Mouse (Mus musculus): ENCODE measurements around the gene Dydc2.
"Not testable (repeated sequence)": the region's sequence is repeated elsewhere in the genome, so short reads cannot be mapped to it uniquely, and the experiment has no call there.

Dydc2 gene

DNA sequence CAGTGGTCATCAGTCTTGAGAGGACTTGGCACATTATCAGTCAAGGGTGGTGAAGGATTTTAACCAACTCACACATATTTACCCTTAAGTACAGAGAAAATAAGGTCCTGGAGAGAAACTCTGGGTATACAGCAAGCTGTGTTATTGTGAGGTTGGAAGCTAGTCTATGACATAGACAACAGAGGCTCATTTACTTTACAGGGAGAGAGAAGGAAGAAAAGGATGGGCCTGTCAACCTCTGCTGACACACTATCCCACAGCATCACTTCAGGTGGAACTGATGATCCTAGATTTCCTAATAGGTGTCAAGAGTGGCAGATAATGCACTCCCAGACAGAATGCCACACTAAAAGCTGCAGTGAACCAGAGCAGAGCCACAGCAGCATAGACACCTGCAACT is at the start of gene Dydc2:
Dydc2 (minus strand) TSS at position 101 of the 400 bp plus-strand sequence.
- DNase-seq (ENCODE audit: low read depth), result no peak

DNA sequence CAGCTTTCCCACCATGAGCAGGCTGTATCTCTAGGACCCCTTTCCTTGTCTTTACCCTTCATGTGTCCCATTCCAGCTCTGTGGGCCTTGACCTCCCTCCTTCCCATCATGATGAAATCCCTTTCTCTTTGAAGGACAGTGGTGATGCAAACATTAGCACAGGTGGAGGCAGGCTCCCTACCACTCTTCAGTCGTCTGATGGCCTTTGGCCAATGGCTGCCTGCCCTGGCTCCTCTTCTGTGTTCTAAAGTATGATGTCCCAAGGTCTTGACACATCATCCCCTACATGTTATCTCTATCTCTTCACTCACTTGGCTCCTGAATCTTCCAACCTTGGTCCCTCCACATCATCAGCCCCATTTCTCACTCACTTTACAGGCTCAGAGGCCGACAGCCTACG is 47.3 kb upstream of the Dydc2 start:
- DNase-seq (ENCODE audit: low read depth), result no peak

DNA sequence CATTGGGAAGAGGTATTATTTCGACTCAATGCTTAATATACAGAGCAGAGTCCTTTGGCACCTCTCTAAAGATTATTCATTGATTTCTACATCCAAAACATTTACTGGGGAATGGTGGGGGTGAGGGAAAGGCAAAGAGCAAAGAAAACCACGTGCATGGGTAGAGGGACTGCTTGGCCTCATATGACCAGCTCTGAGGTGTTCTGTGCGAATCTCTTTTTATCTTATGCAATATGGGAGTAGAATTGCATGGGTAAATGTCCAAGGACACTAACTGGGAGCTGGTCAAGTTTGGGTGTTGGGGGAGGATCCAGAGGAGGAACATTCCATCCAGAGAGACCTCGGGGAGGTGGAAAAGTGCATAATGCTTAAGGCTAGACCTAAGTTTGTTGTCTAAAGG is 43.9 kb upstream of the Dydc2 start:
- DNase-seq (ENCODE audit: low read depth), result no peak

DNA sequence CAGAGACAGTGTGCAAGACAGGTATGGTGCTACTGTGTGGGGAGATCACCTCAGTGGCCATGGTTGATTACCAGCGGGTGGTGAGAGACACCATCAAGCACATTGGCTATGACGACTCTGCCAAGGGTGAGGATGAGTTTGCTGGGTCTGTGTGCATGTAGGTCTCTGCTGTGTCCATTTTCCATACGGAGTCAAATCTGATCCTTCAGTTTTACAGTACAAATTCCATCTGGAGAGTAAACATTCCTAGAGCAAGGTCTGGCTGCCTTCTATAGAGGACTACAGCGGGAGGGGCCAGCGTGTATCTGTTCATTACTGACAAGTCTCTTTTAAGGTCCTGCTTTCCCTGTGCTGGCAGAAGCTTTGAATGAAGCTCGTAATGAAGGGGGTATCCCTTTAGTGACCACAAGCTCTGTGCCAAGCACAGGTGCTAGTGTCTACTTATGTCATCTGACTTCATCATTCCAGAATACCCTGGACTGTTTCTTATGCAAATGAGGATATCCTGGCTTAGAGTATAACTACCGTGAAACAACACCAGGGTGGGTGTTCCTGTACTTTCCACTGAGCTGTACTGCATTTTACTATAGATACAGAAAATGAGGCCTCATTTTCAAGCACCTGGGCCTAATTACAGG is 42.1 kb upstream of the Dydc2 start:
- no peak for DNase-seq (ENCODE audit: low read depth)

DNA sequence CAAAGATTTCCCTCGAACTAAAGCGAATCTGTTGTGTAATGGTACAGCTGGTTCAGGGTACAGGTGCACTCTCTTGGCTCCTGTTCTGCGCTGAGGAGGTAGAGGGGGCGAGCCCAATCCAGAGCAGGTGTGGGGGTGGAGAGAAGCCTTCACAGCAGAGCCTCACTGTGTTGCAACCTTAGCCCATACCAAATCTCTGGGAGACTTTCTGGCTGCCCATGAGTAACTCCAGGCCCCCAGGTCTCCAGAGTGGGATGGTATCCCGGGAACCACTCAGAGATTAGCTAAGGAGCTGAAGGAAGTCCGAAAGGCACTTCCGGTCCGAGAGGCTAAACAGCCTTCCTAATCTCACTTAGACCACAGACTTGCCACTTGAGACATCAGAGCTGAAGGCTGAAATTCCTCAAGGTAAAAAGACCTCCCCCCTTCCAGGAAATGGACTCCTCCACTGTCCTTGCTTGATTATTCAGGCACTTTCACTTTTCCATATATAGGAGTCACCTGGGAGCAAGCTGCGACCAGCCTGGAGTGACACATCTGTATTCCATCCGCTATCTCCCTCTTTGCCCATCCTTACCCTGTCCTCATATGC is 35.9 kb upstream of the Dydc2 start, which contains the start of gene Mat1a:
Mat1a (plus strand) TSS at position 183 of the 592 bp plus-strand sequence.
- no peak for DNase-seq (ENCODE audit: low read depth)

DNA sequence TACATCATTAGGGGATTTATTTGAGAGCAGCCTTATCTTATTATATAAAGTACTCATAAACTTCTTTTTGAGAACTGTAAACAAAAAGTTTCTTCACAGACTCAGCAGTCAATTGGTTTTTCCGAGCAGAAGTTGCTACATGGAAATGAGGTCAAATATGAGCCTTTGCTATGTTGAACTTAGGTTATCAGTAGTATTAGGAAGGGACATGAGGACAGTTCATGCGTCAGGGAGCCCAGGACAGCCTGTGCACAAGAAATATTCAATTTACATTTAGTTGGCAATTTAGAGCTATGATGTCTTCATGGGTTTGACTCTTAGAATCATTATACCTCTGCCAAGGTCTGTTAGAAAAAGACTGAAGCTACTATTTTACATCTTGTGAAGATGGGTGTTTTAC is 33.3 kb upstream of the Dydc2 start:
- DNase-seq (ENCODE audit: low read depth), result no peak

DNA sequence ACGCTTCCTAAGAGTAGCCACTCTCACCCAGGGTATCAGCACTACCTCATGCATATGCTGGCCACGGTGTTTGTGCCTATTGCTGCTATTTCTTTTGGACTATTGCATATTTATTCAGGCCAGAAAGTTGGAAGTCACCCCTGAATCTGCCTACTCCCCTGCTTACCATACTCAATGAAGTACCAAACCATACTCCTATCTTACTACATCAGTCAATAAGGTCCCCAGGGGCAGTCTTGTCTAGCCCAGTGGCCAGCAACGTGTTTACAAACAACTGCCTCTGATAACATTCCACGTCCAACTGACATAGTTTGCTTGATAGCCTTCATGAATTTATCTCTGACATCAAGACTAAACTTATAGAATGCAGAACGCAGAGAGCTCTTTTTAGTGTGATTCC is 32.2 kb upstream of the Dydc2 start:
- no peak for DNase-seq (ENCODE audit: low read depth)

DNA sequence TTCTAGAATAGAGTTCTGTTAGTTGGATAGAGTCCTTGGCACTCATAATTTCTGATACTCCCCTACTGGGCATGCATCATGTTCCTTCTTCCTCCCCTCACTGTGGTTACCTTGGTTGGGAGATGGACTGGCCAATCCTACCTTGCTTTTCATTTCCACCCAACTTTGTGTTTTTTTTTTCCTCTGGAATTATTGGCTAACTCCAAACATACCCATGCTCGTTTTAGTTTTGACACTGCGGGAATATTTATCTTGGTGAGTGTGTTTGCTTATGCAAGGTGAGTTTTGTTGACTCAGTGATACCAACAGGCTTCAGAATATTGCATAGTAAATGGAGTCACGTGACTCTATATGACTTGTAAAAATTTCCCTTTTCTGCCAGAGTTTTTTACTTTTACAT is 31.7 kb upstream of the Dydc2 start:
- no peak for DNase-seq (ENCODE audit: low read depth)

DNA sequence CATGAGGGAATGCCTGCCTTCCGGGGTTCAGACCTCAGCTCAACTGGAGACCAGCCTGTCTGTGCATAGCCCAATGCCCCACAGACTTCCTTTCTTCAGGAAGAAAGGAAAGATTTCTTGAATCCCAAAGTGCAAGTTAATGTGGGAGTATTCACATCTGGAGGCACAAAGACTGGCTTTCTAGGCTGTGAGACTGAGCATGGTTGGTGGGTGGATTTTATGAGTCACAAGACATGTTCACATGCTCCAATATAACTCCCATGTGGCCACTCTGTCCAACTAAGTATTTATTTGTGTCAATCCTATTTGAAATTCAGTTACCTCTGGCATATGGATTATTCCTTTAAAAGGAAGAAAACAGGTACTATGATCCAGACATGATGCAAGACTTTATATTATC is 29.7 kb upstream of the Dydc2 start:
- no peak for DNase-seq (ENCODE audit: low read depth)

DNA sequence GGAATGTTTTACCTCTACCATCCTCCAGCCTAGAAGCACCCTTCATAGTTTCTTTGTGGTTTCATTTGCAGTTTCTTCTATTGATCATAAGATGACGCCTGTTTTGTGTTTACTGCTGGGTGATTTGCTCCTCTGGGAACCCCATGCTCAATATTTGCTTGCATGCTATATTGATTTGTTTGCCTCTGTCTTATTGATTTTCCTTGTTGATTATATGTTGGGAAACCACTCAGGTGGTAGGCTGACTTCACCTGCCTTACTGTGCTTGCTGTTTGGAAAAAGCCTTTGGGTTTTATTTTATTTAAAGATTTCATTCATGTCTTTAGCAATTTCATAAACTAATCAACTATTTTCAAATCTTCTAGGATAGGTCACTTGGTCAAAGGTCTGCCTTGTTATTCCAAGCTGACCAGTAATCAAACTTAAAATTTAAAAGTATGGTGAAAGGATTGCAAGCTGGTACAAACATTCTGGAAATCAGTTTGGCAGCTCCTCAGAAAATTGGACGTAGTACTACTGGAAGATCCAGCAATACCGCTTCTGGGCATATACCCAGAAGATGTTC is 27.4 kb upstream of the Dydc2 start:
- no peak for DNase-seq (ENCODE audit: low read depth)

DNA sequence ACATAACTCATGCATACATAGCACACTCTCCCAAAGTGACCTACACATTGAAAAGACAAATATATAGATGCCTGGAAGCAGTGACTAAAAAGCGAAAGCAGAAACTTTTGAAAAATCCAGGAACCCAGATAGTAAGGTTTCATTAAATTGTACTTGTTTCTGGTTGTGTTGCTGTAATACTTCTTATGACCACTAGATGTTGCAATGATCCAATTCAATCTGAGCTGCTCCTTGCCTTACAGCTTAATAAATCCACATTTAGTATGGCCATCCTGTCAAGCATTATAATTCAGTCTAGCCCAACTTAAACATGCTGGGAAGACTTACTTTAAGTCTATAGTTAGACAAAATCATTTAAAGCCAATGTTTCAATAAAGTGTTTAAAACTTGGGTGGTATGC is 25.1 kb upstream of the Dydc2 start:
- peak; percentile 49 for DNase-seq (ENCODE audit: low read depth)

DNA sequence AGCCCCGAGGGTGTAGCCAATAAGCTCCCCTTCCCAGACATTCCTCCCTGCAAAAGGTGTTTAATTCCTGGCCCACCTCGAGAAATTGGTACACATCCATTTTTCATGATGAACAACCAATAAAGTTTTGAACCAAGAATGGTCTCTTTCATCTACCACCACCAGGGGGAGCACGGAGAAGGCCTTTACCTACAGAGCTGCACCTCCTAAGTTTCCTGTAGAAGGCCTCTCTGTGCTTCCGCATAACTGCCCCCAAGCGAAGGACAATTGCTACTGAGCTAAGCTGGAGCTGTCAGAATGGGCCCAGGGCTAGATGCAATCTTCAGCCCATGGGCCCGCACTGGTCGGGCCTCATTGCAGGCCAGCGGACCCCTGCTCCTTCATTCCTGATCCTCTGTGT is 21.8 kb upstream of the Dydc2 start:
- peak; percentile 51 for DNase-seq (ENCODE audit: low read depth)

DNA sequence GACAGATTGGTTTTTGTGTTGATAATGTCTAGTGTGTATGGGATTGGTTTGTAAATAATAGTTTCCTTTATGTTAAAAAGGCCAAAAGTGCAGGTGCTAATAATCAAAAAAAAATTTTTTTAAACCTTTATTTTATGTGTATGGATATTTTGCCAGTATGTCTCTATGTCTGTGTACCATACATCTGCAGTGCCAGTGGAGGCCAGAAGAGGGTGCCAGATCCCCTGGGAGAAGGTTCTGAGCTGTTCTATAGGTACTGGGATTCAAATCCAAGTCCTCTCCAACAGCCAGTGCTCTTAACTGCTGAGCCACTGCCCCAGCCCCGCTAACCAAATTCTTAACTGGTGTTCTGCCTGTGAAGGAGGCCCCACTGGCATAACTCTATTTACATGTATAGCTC is 18.5 kb upstream of the Dydc2 start:
- peak; percentile 39 for DNase-seq (ENCODE audit: low read depth)

DNA sequence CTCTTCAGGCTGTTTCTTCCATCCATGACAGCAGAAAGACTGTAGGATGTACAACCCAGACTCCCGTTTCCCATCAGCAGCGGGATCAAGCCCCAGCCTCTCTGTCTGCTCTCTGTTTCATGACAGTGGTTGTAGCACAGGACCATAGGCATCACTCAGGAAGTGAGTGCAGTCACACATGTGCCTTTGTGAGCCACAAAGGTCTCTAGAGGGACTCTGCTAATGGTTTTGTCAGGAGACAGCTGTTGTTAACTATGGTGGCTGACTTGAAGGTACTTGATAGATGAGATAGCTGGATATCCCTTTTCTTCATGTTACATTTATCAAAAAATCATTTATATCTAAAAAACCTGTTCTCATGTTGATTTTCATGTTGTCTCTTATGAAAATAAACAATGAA is 13.4 kb upstream of the Dydc2 start:
- no peak for DNase-seq (ENCODE audit: low read depth)

DNA sequence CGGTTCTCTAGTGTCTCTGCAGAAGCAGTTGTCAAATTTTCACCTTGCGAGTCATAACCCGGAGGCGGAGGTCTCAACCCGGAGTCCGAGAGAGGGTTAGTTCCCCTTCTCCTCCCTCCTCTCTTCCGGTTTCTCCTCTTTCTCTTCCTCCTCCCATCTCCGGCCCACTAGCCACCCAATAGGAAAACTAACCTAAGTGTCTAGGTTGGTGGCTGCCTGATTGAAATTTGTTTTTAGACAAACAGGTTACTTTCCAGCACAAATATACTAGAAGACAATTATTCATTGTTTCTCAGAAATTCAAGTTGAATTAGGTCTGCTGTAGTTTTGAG is 3.9 kb upstream of the Dydc2 start:
- no peak for DNase-seq (ENCODE audit: low read depth)

DNA sequence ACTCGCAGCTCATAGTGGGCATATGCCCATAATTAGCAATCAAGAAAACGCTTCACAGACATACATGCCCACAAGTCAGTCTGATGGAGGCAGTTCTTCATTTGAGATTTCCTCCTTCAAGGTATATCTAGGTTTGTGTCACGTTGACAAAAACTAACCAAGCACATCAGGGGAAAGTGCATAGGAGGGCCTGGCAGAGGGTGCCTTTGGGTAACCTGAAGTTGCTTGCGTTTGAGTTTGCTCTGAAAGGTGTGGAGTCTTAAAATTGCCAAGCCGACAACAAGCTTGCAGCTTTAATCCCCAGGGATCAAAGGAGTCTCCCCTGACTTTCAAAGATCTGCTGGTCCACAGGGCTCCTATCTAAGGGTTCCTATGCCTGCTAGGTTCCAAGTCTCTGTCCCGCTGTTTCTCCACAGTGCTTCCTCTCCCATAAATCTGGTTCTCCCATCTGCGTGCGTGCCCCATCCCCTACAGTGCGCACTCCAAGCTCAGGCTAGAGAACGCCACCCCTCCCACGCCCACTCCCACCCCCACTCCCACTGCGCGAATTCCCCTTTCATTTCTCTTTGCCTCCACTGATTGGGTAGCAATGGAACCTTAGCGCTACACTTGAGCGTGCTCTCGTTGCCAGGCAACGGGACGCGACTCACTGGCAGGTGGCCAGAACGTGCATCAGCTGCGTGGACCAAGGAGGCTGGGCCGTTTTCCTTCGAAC is 3.4 kb upstream of the Dydc2 start, which contains the start of gene Dydc1:
Dydc1 (plus strand) TSS at position 683 of the 715 bp plus-strand sequence.
- no peak for DNase-seq (ENCODE audit: low read depth)

DNA sequence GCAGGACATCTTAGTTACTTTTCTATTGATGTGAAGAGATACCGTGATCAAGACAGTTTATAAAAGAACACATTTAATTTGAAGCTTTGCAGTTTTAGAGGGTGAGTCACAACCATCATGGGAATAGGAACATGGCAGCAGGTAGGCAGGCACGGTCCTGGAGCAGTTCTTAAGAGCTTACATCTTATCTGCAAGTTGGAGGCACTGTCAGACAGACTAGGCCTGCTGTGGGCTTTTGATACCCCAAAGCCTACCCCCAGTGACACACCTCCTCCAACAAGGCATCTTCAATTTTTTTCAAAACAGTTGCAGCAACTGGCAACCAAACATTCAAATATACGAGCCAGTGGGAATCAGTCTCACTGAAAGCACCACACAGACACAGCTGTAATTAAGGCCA is 1.3 kb upstream of the Dydc2 start:
- no peak for DNase-seq (ENCODE audit: low read depth)

DNA sequence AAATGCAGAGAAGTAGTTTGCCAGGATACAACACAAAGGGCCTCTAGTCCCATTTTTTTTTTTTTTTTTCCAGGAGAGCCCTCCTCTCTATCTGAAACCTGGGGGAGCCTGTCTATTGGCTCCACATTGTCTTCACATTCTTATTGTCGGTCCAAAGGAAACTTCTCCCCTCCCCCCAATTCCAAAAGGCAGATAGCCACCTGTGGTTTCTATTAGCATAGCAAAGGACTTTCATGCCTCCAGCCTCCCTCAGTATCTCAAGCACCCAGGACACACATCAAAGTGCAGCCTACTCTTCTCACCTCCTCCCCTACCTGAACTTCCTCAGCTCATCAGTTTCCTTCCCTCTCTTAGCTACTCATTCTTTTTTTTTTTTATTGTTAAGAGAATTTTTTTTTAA is 2.6 kb downstream of the Dydc2 start:
- no peak for DNase-seq (ENCODE audit: low read depth)

DNA sequence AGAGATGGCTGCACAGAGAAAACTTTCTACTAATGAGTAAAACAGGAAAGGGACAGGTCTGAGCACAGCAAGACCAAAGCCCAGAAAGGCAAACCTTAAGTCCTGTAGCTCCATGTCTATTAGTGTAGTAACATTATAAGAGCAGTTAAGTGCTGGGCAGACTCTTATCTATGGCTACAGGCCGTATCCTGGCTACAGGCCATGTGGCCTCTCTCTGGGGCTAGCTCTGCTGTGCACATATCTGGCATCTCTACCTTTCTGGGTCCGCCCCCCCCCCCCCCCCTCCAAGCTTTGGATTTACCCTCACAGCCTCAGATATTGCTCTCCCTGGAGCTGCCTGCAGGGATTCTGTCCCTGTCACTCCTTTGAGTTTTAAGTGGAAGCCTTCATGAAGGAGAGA is 3.8 kb downstream of the Dydc2 start:
- no peak for DNase-seq (ENCODE audit: low read depth)

DNA sequence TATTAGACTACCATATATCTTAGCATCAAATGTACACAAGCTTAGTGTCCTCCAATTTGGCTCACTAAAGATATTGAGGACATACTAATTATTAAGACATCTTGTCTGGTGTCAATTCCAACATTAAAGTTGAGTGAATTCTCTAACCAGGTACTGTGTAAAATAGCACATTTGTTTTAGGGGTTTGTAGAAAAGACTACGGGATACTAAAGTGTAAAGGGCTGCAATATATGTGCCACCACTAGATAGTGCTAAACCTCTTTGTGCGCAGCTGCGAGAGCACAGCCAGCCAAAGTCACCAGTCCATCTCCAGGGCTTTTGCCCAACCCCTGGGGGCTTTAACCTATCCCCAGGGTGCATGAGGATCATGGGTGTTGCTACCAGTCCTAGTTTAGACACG is 15.8 kb downstream of the Dydc2 start:
- DNase-seq (ENCODE audit: low read depth), result not testable (repeated sequence)

DNA sequence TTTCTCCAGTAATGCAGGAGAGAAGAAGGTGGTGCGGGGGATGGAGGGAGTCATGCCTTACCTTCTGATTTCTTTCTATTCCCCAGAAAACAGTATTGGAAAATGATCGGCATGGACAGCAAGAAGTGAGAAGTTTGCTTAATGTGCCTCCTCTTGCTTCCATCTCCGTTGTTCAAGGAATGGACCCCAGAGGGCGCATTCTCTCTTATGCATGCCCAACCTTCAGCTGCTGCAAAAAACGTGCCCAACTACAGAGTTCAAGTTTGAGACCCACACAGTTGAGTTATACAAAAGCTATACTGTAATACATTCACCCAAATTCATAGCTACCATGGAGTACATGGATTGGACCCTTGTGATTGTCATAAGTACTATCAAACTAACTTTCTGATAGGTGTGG is 16.5 kb downstream of the Dydc2 start:
- peak; percentile 39 for DNase-seq (ENCODE audit: low read depth)

DNA sequence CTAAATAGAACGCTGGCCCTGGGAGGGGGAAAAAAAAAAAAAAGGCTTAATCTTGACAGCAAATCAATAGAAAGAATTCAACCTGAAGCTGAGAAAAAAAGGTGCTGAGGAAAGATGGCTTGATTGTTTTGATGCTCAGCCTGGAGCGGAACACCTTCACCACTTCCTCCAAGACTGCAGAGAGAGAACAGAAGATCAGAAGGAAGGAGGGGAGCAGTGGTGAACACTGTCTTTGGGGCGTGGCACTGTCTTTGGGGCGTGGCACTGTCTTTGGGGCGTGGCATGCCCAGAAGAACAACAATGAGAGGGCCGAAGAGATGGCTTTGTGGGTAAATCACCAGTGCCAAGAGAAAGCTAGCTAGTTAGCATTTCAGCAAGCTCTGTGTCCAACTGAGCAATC is 18.5 kb downstream of the Dydc2 start:
- no peak for DNase-seq (ENCODE audit: low read depth)

DNA sequence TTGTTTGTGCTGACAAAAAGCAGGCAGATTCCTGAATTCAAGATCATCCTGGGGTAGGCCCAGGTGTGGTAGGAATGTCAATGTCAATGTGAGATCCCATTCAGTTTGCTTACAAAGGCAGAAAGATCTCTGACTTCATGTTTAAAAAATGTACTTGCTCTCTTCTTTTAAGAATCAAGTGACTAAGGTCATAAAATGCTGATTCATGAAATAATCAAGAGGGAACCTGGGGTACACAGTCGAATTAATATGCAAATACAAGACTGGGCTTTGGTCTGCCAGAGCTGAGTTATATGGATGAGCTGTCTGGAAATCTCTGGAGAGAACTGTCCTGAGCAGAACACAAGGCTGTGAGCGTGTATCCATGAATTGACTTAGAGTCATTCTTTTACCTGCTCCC is 21.6 kb downstream of the Dydc2 start:
- no peak for DNase-seq (ENCODE audit: low read depth)
